Mouse (Mus musculus): Measurements from ENCODE around the gene Slc5a5. TPM values are rescaled to one million over a fixed set of nuclear protein-coding genes. Genes with fewer than 3 reads are reported as not detected.

Slc5a5 gene
- polyA plus RNA-seq (2015; fragmentation: Nextera tagmentation; extraction: Ambion mirVana), result 0.11 TPM in 1 of 2 replicates, not detected in the other

DNA sequence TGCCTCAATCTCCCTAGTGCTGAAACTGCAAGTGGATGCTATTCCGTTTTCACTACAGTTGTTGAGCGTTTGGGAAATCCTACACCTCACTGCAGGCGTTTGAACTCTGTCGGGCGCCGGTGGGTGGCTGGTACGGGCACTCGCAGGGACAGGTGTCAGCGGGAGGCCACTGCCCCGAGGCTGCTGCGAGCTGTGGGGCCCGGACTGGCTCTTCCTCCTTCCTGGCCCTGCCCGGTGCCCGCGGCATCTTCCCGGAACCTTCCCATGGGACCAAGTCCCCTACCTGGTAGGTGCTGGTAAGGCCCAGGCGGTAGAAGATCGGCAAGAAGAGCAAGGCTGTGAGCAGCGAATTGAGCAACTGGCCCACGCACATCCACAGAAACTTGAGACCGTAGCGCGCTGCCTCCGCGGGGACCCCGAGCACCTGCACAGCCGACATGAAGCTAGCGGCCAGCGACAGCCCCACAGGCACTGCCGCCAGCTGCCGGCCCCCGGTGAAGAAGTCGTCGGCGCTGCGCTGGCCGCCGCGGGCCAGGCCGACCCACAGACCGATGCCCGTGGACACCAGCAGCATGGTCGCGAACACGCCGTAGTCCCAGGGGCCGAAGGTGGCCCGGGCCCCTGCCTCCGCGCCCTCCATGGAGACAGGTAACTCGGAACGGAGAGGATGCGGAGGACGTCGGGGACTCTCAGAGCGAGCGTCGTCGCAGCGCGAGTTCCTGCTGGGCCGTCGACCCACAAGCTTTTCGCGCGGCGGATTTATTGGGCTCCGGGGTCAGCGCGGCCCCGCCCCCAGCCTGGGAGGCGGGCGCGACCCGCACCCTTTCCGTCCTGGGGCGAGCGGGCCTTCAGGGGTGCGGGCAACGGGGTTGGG is at the start of gene Slc5a5:
Gene Slc5a5, minus strand, starts transcription at position 736 of the 874 bp plus-strand sequence.
- peaks cover 32% of the 10 kb centered on the region for H3K4me1 ChIP-seq (ENCODE audit: control insufficient read depth, low read depth, low read length)

DNA sequence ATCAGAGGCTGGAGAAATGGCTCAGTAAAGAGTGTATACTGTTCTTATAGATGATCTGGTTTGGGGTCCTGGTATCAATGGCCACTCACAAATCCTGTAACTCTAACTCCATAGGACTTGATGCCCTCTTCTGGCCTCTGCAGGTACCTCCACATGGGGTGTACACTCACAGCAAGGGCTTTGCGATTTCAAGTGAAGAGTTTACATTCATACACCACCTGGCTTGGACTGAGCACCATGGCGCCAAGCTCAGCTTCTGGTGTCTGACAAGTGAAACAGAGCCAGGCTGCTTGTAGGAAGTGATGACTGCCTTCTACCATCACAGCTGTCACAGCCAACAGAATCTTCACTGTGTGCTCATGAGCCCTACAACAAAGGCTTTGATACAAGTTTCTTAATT is 48.9 kb upstream of the Slc5a5 start:
- Histone ChIP-seq H3K36me3 (ENCODE audit: control insufficient read depth, insufficient read depth) (no peaks in the 10 kb centered on the region), H3K27me3 (ENCODE audit: control insufficient read depth, insufficient read depth, low read depth, low read length) (no peaks in the 10 kb centered on the region), H3K27ac (ENCODE audit: low read length) (no peak overlapping the region), H3K4me2 (ENCODE audit: low read depth, low read length) (no peak overlapping the region), H3K4me1 (ENCODE audit: control insufficient read depth, low read depth, low read length) (no peaks in the 10 kb centered on the region), H3K9ac (ENCODE audit: low read depth, low read length) (no peak overlapping the region), H3K4me3 (ENCODE audit: low read depth, low read length) (no peak overlapping the region), H3K9me3 (replicated peaks; ENCODE audit: control insufficient read depth, low read length) (no peaks in the 10 kb centered on the region)
- no peak for ATAC-seq (ENCODE audit: low read depth)
- 30% methylated on average over 2 of the region's 2 CpGs for WGBS (ENCODE audit: insufficient replicate concordance)

More for the DNA sequence above, at the start of gene Slc5a5:
- Histone ChIP-seq H3K4me2 (ENCODE audit: low read depth, low read length) (no peak within 1 kb of the TSS), H3K27ac (ENCODE audit: low read length) (no peak within 1 kb of the TSS), H3K9me3 (replicated peaks; ENCODE audit: control insufficient read depth, low read length) (no peaks in the 10 kb centered on the region), H3K4me3 (ENCODE audit: low read depth, low read length) (peak within 1 kb of the TSS; percentile 14; the same call in 1 of the 2 replicates), H3K36me3 (ENCODE audit: control insufficient read depth, insufficient read depth) (peaks cover 22% of the 10 kb centered on the region), H3K9ac (ENCODE audit: low read depth, low read length) (no peak within 1 kb of the TSS; the same call in 1 of the 2 replicates), H3K27me3 (ENCODE audit: control insufficient read depth, insufficient read depth, low read depth, low read length) (peaks cover 45% of the 10 kb centered on the region)
- 5% methylated on average over 78 of the region's 80 CpGs for WGBS (ENCODE audit: insufficient replicate concordance)
- no peak for ATAC-seq (ENCODE audit: low read depth)

DNA sequence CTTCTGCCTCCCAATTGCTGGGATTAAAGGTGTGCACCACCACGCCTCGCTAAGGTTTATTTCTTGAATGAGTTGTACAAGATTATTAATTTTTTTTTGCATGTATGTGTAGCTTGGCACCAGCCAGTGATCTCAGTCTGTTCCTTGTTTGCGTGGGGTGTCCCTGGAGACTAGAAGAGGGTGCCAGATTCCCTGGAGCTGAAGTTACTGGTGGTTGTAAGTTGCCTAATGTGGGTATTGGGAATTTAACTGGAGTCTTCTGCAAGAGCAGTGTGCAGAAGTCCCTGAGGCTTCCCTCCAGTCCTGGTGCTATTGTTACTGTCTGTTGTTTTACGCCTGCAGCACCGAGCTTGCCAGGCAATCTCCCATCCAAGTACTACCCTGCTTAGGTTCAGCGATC is 44.6 kb upstream of the Slc5a5 start:
- ATAC-seq (ENCODE audit: low read depth), result no peak

DNA sequence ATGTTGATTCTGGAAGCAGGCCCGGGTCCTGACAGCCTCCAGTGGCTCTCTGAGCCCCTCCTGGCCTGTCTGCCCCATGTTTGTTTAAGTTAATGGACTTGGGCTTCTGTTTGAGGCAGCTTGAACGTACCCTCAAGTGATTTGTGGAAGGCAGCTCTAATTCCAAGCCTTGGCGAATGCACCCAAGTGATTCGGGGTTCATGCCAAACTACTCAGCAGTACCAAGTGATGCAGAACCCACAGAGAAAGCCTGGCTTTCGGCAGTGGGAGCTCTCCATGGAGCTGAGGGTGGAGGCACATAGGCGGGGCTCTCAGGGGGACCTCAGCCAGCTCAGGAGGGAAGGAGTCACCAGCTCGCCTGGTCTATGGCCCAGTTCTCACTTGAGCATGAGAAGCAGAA is 42.2 kb upstream of the Slc5a5 start:
- Histone ChIP-seq H3K4me2 (ENCODE audit: low read depth, low read length) (no peak overlapping the region), H3K9ac (ENCODE audit: low read depth, low read length) (no peak overlapping the region), H3K9me3 (replicated peaks; ENCODE audit: control insufficient read depth, low read length) (no peaks in the 10 kb centered on the region), H3K27me3 (ENCODE audit: control insufficient read depth, insufficient read depth, low read depth, low read length) (no peaks in the 10 kb centered on the region), H3K36me3 (ENCODE audit: control insufficient read depth, insufficient read depth) (no peaks in the 10 kb centered on the region), H3K27ac (ENCODE audit: low read length) (no peak overlapping the region), H3K4me1 (ENCODE audit: control insufficient read depth, low read depth, low read length) (no peaks in the 10 kb centered on the region), H3K4me3 (ENCODE audit: low read depth, low read length) (no peak overlapping the region)
- WGBS (ENCODE audit: insufficient replicate concordance), result 47% methylated on average over 7 of the region's 7 CpGs
- no peak for ATAC-seq (ENCODE audit: low read depth)

More for the DNA sequence above, 44.6 kb upstream of the Slc5a5 start:
- H3K36me3 ChIP-seq (ENCODE audit: control insufficient read depth, insufficient read depth), result no peaks in the 10 kb centered on the region
- WGBS (ENCODE audit: insufficient replicate concordance), result 70% methylated on average over 6 of the region's 6 CpGs
- H3K4me3 ChIP-seq (ENCODE audit: low read depth, low read length), result no peak overlapping the region
- H3K4me2 ChIP-seq (ENCODE audit: low read depth, low read length), result no peak overlapping the region
- no peaks in the 10 kb centered on the region for H3K9me3 ChIP-seq (replicated peaks; ENCODE audit: control insufficient read depth, low read length)
- no peak overlapping the region for H3K27ac ChIP-seq (ENCODE audit: low read length)
- H3K4me1 ChIP-seq (ENCODE audit: control insufficient read depth, low read depth, low read length), result no peaks in the 10 kb centered on the region
- no peak overlapping the region for H3K9ac ChIP-seq (ENCODE audit: low read depth, low read length)
- H3K27me3 ChIP-seq (ENCODE audit: control insufficient read depth, insufficient read depth, low read depth, low read length), result no peaks in the 10 kb centered on the region

DNA sequence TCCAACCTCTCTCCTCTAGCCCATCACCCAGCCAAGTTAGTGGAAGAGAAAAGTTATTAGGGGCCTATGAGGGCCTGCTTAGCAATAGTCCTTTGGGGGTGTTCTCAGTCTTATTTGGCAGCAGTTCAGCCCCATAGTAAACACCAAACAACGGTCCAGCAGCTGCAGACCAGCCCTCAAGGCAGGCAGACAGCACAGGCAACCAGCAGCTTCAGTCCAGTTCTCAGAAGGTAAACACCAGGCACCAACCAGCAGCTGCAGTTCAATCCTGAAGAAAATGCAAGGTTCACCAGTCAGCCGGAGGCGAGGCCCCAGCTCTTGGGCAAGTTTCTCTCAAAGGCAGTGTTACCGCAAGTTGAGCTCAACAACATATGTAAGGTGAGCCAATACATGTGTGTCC is 40.5 kb upstream of the Slc5a5 start:
- no peaks in the 10 kb centered on the region for H3K4me1 ChIP-seq (ENCODE audit: control insufficient read depth, low read depth, low read length)
- no peak for ATAC-seq (ENCODE audit: low read depth)
- H3K27ac ChIP-seq (ENCODE audit: low read length), result no peak overlapping the region
- H3K9ac ChIP-seq (ENCODE audit: low read depth, low read length), result no peak overlapping the region
- 67% methylated on average over 4 of the region's 4 CpGs for WGBS (ENCODE audit: insufficient replicate concordance)
- no peaks in the 10 kb centered on the region for H3K27me3 ChIP-seq (ENCODE audit: control insufficient read depth, insufficient read depth, low read depth, low read length)
- no peaks in the 10 kb centered on the region for H3K9me3 ChIP-seq (replicated peaks; ENCODE audit: control insufficient read depth, low read length)
- H3K36me3 ChIP-seq (ENCODE audit: control insufficient read depth, insufficient read depth), result no peaks in the 10 kb centered on the region
- no peak overlapping the region for H3K4me3 ChIP-seq (ENCODE audit: low read depth, low read length)
- H3K4me2 ChIP-seq (ENCODE audit: low read depth, low read length), result no peak overlapping the region

DNA sequence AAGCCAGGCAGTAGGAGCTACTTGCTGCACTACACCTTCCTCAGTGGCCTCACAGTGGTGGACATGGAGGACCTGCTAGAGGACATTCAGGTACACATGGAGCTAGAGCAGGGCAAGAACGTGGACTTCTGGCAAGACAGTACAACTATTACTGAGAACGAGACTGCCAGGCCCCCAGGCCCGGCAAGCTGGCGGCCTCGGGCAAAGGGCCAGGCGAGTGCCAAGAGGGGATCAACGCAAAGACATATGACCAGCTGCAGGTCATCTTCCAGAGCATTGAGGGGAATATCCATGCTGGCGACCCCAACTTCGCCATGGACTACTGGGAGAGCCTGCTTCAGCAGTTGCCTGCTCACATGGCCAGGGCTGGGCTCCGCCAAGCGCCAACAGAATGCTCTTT is 39.2 kb upstream of the Slc5a5 start:
- no peaks in the 10 kb centered on the region for H3K36me3 ChIP-seq (ENCODE audit: control insufficient read depth, insufficient read depth)
- H3K9me3 ChIP-seq (replicated peaks; ENCODE audit: control insufficient read depth, low read length), result no peaks in the 10 kb centered on the region
- no peak overlapping the region for H3K27ac ChIP-seq (ENCODE audit: low read length)
- no peaks in the 10 kb centered on the region for H3K4me1 ChIP-seq (ENCODE audit: control insufficient read depth, low read depth, low read length)
- no peak overlapping the region for H3K9ac ChIP-seq (ENCODE audit: low read depth, low read length)
- 73% methylated on average over 11 of the region's 11 CpGs for WGBS (ENCODE audit: insufficient replicate concordance)
- no peak for ATAC-seq (ENCODE audit: low read depth)
- no peak overlapping the region for H3K4me2 ChIP-seq (ENCODE audit: low read depth, low read length)
- no peak overlapping the region for H3K4me3 ChIP-seq (ENCODE audit: low read depth, low read length)
- H3K27me3 ChIP-seq (ENCODE audit: control insufficient read depth, insufficient read depth, low read depth, low read length), result no peaks in the 10 kb centered on the region

DNA sequence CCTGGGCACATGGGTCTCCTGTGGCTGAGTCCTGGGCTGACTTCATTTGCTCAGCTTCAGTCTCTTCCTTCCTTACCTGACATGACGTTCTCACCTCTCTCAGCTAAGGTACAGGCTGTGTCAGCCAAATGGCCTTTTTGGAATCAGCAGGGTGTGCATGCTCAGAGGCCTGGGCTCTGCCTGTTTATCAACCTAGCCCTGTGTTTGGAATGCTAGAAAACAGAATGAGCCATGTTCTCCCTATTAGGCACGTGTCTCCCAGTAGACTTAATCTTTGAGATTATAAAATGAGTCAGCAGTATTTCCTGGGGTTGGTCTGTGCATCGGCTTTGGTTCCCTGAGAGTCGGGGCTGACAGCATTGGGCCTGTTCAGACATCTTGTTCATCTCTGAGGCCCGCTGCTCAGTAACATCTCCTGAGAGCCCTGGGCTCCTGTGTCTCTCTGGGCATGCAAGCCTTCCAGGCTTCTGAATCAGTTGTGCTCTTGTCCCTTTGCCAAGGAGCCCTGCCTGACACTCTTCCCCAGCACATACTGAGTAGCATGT is 36.3 kb upstream of the Slc5a5 start:
- ATAC-seq (ENCODE audit: low read depth), result no peak
- Histone ChIP-seq H3K4me3 (ENCODE audit: low read depth, low read length) (no peak overlapping the region), H3K4me1 (ENCODE audit: control insufficient read depth, low read depth, low read length) (no peaks in the 10 kb centered on the region), H3K9me3 (replicated peaks; ENCODE audit: control insufficient read depth, low read length) (no peaks in the 10 kb centered on the region), H3K9ac (ENCODE audit: low read depth, low read length) (no peak overlapping the region), H3K36me3 (ENCODE audit: control insufficient read depth, insufficient read depth) (no peaks in the 10 kb centered on the region), H3K27ac (ENCODE audit: low read length) (no peak overlapping the region), H3K27me3 (ENCODE audit: control insufficient read depth, insufficient read depth, low read depth, low read length) (no peaks in the 10 kb centered on the region), H3K4me2 (ENCODE audit: low read depth, low read length) (no peak overlapping the region)
- 43% methylated on average over 5 of the region's 5 CpGs for WGBS (ENCODE audit: insufficient replicate concordance)

DNA sequence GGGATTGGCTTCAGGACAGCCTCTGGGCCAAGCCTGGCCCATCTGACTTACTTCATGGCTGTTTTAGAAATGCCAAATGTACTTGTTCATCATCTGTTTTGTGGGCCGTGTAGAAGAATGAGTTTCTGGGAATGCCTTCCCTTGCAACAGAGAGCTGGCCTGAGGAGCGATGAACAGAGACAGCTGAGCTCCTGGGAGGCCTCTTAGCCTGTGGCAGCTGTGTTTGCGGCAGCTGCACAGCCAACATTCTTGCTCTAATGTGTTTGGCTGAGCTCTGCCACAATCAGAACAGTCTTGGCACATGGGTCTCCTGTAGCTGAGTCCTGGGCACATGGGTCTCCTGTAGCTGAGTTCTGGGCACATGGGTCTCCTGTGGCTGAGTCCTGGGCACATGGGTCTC is 35.5 kb upstream of the Slc5a5 start:
- no peak overlapping the region for H3K4me3 ChIP-seq (ENCODE audit: low read depth, low read length)
- H3K4me1 ChIP-seq (ENCODE audit: control insufficient read depth, low read depth, low read length), result no peaks in the 10 kb centered on the region
- no peaks in the 10 kb centered on the region for H3K36me3 ChIP-seq (ENCODE audit: control insufficient read depth, insufficient read depth)
- no peak overlapping the region for H3K27ac ChIP-seq (ENCODE audit: low read length)
- no peak overlapping the region for H3K4me2 ChIP-seq (ENCODE audit: low read depth, low read length)
- ATAC-seq (ENCODE audit: low read depth), result no peak
- no peak overlapping the region for H3K9ac ChIP-seq (ENCODE audit: low read depth, low read length)
- H3K9me3 ChIP-seq (replicated peaks; ENCODE audit: control insufficient read depth, low read length), result no peaks in the 10 kb centered on the region
- WGBS (ENCODE audit: insufficient replicate concordance), result 70% methylated on average over 3 of the region's 3 CpGs
- no peaks in the 10 kb centered on the region for H3K27me3 ChIP-seq (ENCODE audit: control insufficient read depth, insufficient read depth, low read depth, low read length)

DNA sequence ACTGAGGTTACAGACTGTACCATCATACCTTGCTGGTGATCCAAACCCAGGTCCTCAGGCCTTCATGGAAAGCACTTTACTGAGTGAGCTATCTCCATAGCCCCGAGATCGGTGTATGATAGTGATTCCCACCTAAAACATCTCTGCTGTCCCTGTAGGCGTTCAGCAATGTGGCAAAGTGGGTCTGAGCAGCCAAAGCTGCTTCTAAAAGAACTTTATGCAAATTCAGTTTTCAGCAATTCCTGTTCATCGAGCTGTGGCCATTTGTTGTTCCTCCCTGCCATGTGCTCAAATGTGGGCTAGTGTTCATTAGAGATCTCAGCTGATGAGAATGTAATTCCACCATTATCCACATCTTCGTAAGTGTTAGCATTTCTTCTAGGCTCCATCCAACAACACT is 33.8 kb upstream of the Slc5a5 start:
- H3K36me3 ChIP-seq (ENCODE audit: control insufficient read depth, insufficient read depth), result no peaks in the 10 kb centered on the region
- no peaks in the 10 kb centered on the region for H3K27me3 ChIP-seq (ENCODE audit: control insufficient read depth, insufficient read depth, low read depth, low read length)
- no peak overlapping the region for H3K9ac ChIP-seq (ENCODE audit: low read depth, low read length)
- 64% methylated on average over 5 of the region's 5 CpGs for WGBS (ENCODE audit: insufficient replicate concordance)
- no peak overlapping the region for H3K4me3 ChIP-seq (ENCODE audit: low read depth, low read length)
- H3K9me3 ChIP-seq (replicated peaks; ENCODE audit: control insufficient read depth, low read length), result no peaks in the 10 kb centered on the region
- H3K27ac ChIP-seq (ENCODE audit: low read length), result no peak overlapping the region
- ATAC-seq (ENCODE audit: low read depth), result no peak
- no peaks in the 10 kb centered on the region for H3K4me1 ChIP-seq (ENCODE audit: control insufficient read depth, low read depth, low read length)
- no peak overlapping the region for H3K4me2 ChIP-seq (ENCODE audit: low read depth, low read length)

Data from liver, embryonic 16.5 days (tissue).